Mouse (Mus musculus) forebrain, embryonic 11.5 days (tissue): ENCODE data around the gene Cplx2. TPM values are rescaled to one million over a fixed set of nuclear protein-coding genes. Genes with fewer than 3 reads are reported as not detected.

Experiments used
- ATAC-seq: fragments of 200-750 bp; cut with Nextera tagmentation; replicated peaks from 2 replicates; pipeline ENCODE4 v1.8.0; 2017; ENCODE audit warnings: moderate TSS enrichment; ENCODE audit not compliant: low FRiP score
- DNase-seq: peaks from one replicate; pipeline ENCODE4 v3.0.0-alpha.2; 2017; ENCODE audit warnings: low spot score
- H3K27ac ChIP-seq: fragments of 300-500 bp; sonication (generic); 2 replicates; pipeline ENCODE4 v1.5.1; 2014; ENCODE audit warnings: low read depth, low read length
- H3K27me3 ChIP-seq: fragments of 300-500 bp; sonication (generic); 2 replicates; pipeline ENCODE4 v1.6.1; 2014; ENCODE audit warnings: mild to moderate bottlenecking, low read length, mixed read lengths; ENCODE audit not compliant: control insufficient read depth, insufficient read depth
- H3K36me3 ChIP-seq: fragments of 300-500 bp; sonication (generic); 2 replicates; pipeline ENCODE4 v1.6.1; 2014; ENCODE audit warnings: mild to moderate bottlenecking, low read length, moderate library complexity, mixed read lengths; ENCODE audit not compliant: control insufficient read depth, insufficient read depth
- H3K4me1 ChIP-seq: fragments of 300-500 bp; sonication (generic); replicated peaks from 2 replicates; pipeline ENCODE4 v1.6.1; 2014; ENCODE audit warnings: low read length, mixed read lengths; ENCODE audit not compliant: control insufficient read depth, insufficient read depth
- H3K4me2 ChIP-seq: fragments of 300-500 bp; sonication (generic); 2 replicates; pipeline ENCODE4 v1.6.1; 2014; ENCODE audit warnings: low read depth, mild to moderate bottlenecking, low read length, moderate library complexity, mixed read lengths; ENCODE audit not compliant: severe bottlenecking
- H3K4me3 ChIP-seq: fragments of 300-500 bp; sonication (generic); 2 replicates; pipeline ENCODE4 v1.5.1; 2014; ENCODE audit warnings: low read depth, low read length
- H3K9ac ChIP-seq: fragments of 300-500 bp; sonication (generic); 2 replicates; pipeline ENCODE4 v1.6.1; 2014; ENCODE audit warnings: low read length
- H3K9me3 ChIP-seq: fragments of 300-500 bp; sonication (generic); 2 replicates; pipeline ENCODE4 v1.6.1; 2016; ENCODE audit warnings: low read length, mixed read lengths; ENCODE audit not compliant: control insufficient read depth
- WGBS: fragments of 180-500 bp; shearing (Covaris S2); extraction: QIAGEN DNeasy Blood & Tissue Kit; methylation state at CpG from one replicate; pipeline ENCODE4 v1.1.7; 2014; 5-methylcytosine and 5-hydroxymethylcytosine counted together
- polyA plus RNA-seq: library from polyadenylated mRNA; unstranded; fragments of >200 nt; fragmentation: Nextera tagmentation; extraction: Ambion mirVana; gene quantifications from 2 replicates; pipeline ENCODE4 v1.2.1, GENCODE M21; 2014

Cplx2 gene
- polyA plus RNA-seq, 1 experiment from 2014 or later: 11.8 TPM

- H3K27me3 ChIP-seq: no peaks in the 10 kb centered on the region
- no peak for ATAC-seq
- H3K9me3 ChIP-seq: no peaks in the 10 kb centered on the region
- no peak overlapping the region for H3K27ac ChIP-seq
- no peak overlapping the region for H3K9ac ChIP-seq
- no peaks in the 10 kb centered on the region for H3K36me3 ChIP-seq
- 88% methylated on average over 12 of the region's 12 CpGs for WGBS
- no peak overlapping the region for H3K4me2 ChIP-seq
- no peak for DNase-seq
- H3K4me3 ChIP-seq: no peak overlapping the region
- 0 out of 2 replicates have a peak, but pooled peaks cover 2% of the 10 kb centered on the region for H3K4me1 ChIP-seq
These were observed 49.1 kb downstream of the Cplx2 start for GRCm38 (mm10) chr13:54420226-54420625.

GRCm38 (mm10) chr13:54425269-54425668, 54.1 kb downstream of the Cplx2 start:
- ATAC-seq (no peak), DNase-seq (no peak)
- no peak overlapping the region; the same call in 1 of the 2 replicates for H3K9ac ChIP-seq
- WGBS: 80% methylated on average over 2 of the region's 2 CpGs
- no peaks in the 10 kb centered on the region for H3K4me1 ChIP-seq
- H3K4me2 ChIP-seq: no peak overlapping the region
- no peaks in the 10 kb centered on the region for H3K36me3 ChIP-seq
- H3K27ac ChIP-seq: no peak overlapping the region
- no peaks in the 10 kb centered on the region for H3K27me3 ChIP-seq
- H3K9me3 ChIP-seq: no peaks in the 10 kb centered on the region
- no peak overlapping the region for H3K4me3 ChIP-seq

- DNase-seq (no peak), ATAC-seq (no peak)
- Histone ChIP-seq H3K27me3 (no peaks in the 10 kb centered on the region), H3K4me1 (no peaks in the 10 kb centered on the region), H3K27ac (no peak overlapping the region), H3K4me2 (no peak overlapping the region), H3K36me3 (no peaks in the 10 kb centered on the region), H3K9ac (no peak overlapping the region), H3K9me3 (no peaks in the 10 kb centered on the region), H3K4me3 (no peak overlapping the region)
- 78% methylated on average over 10 of the region's 10 CpGs for WGBS
These were observed 55.9 kb downstream of the Cplx2 start for GRCm38 (mm10) chr13:54426781-54427655.

- H3K9me3 ChIP-seq: no peaks in the 10 kb centered on the region
- H3K9ac ChIP-seq: no peak overlapping the region
- ATAC-seq (no peak), DNase-seq (no peak)
- no peaks in the 10 kb centered on the region for H3K36me3 ChIP-seq
- no peaks in the 10 kb centered on the region for H3K27me3 ChIP-seq
- no peaks in the 10 kb centered on the region for H3K4me1 ChIP-seq
- no peak overlapping the region for H3K27ac ChIP-seq
- no peak overlapping the region for H3K4me2 ChIP-seq
- H3K4me3 ChIP-seq: no peak overlapping the region
- 75% methylated on average over 3 of the region's 3 CpGs for WGBS
These were observed 57.6 kb downstream of the Cplx2 start for GRCm38 (mm10) chr13:54428771-54429170.

GRCm38 (mm10) chr13:54430051-54430450, 58.9 kb downstream of the Cplx2 start:
- Histone ChIP-seq H3K4me2 (no peak overlapping the region), H3K4me3 (no peak overlapping the region), H3K4me1 (no peaks in the 10 kb centered on the region), H3K9ac (no peak overlapping the region), H3K27ac (no peak overlapping the region), H3K27me3 (no peaks in the 10 kb centered on the region), H3K36me3 (no peaks in the 10 kb centered on the region), H3K9me3 (no peaks in the 10 kb centered on the region)
- ATAC-seq: no peak
- 71% methylated on average over 2 of the region's 2 CpGs for WGBS
- no peak for DNase-seq

GRCm38 (mm10) chr13:54431161-54431560, 60.0 kb downstream of the Cplx2 start:
- DNase-seq: no peak
- WGBS: 84% methylated on average over 9 of the region's 9 CpGs
- Histone ChIP-seq H3K9me3 (no peaks in the 10 kb centered on the region), H3K4me3 (no peak overlapping the region), H3K27me3 (no peaks in the 10 kb centered on the region), H3K36me3 (no peaks in the 10 kb centered on the region), H3K27ac (no peak overlapping the region), H3K9ac (no peak overlapping the region), H3K4me2 (no peak overlapping the region), H3K4me1 (no peaks in the 10 kb centered on the region)
- no peak for ATAC-seq

Other genes starting within 250 kb of the Cplx2 start
- gene Hrh2, start 179.2 kb upstream of the Cplx2 start, polyA plus RNA-seq: not detected in 2 replicates
- 146 and 152 TPM in 2 replicates for gene Thoc3, start 97.5 kb downstream of the Cplx2 start, polyA plus RNA-seq
- gene Simc1, start 132.4 kb downstream of the Cplx2 start, polyA plus RNA-seq: 18.6 and 20.3 TPM in 2 replicates
- gene 4833439L19Rik, start 194.1 kb downstream of the Cplx2 start, polyA plus RNA-seq: 250 and 259 TPM in 2 replicates
- gene Arl10, start 203.7 kb downstream of the Cplx2 start, polyA plus RNA-seq: 26.4 and 30.3 TPM in 2 replicates
- 71.1 and 78.9 TPM in 2 replicates for gene Nop16, start 218.7 kb downstream of the Cplx2 start, polyA plus RNA-seq
- 144 and 150 TPM in 2 replicates for gene Higd2a, start 218.9 kb downstream of the Cplx2 start, polyA plus RNA-seq
- gene Cltb, start 240.0 kb downstream of the Cplx2 start, polyA plus RNA-seq: 20.0 TPM in 2 replicates